Mouse (Mus musculus) layer of hippocampus, adult 9-10 months (tissue): ENCODE measurements at regions not wholly inside any gene's neighbourhood (a gene's known extent, or its start where the extent isn't known, plus 50 kb on each side); places are given as distances from the start of the nearest gene placed in this dataset.
A peak's percentile ranks its signal among the peaks of the same experiment; 100 is the strongest.

ENCODE experiments used
- DNase-seq: peaks from one replicate; pipeline ENCODE4 v3.0.0; 2022; ENCODE audit warnings: low spot score

DNA sequence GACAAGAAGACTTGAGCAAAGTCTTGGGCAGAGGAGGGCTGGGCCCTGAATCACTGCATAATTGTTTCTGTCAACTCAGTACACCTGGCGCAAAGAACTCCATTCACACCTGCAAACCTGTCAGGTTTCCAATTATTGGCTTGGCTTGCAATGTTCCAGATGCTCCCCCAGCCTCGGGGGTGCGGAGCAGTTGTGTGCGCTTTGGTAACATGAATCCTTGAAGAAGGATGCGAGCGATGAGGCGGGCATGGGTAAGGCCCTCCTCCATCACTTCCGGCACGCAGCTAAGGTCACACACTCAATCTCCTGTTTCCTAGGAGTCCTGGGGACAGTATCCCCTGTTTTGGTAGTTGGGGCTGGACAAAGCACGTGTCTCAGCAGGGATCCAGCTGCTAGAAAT, 81.6 kb upstream of the Pcdh8 start:
- DNase-seq, result no peak

DNA sequence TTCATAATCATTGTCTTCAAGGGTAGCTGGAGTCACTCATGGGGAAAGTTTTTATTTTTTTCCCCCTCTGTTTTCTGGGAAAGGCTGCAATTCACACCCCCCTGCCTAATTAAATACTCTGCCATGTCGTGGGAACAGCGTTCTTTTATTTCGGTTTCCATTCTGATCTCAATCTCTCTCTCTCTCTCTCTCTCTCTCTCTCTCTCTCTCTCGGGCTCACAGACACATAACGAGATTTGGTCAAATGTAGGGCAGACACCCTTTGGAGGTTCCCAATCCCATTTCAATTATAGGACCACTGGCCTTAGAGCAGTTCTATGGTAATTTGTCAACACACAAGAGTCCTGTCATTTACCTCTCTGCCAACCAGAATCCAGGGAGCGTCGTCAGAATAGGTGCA, 80.7 kb upstream of the Pcdh8 start:
- no peak for DNase-seq

DNA sequence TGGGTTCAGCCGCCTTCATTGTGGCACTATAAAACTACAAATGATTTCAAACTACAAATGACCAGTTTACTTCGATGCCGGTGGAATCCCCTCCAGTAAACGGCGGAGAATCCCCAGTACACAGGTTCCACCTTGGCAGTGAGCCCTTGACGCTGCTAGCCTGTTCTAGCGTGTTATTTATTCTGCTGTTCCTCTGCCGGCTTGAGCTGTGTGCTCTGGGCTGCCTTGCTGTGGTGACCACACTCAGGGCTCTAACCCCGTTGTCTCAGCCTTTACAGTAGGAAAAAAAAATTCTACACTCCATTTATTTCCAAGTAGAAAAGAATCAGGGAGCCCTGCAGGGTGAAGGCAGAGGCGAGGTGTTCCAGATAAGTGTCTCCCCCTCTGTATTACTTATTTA, 80.1 kb upstream of the Pcdh8 start:
- no peak for DNase-seq

DNA sequence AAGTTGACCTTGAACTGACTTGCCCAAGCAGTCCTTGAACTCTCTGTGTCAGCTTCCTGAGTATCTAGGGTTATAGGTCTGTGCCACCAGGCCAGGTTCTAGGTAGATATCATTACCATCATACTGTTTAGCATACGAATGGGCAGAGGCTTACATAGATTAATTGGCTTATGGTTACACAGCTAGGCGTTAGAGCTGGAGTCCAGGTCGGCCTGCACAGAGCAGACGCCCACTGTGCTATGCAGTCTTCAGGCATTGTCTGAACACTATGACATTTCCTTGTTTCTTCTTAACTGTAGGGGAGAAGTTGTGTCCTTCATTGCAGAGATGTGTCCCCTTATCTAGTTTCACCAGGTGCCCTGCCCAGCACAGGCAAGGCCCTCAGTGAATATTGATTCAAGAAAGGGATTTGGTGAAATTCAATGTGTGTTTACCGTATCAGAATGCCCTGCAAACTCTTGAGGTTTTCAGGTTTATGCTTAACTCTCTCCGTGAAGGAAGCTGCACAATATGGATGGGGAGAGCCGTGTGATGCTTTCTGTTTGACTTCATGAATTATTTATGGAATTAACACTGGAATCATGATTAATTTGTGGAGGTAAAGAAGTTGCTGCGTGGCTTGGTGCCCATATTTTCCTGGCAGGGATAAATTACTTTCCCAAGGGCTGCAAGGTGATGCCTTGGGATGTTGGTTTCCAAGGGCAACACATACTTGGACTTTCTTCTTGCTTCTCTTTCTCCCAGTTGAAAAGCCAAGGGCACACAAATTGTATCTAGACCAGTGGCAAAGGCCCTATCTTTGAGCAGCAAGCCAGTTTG, 78.7 kb upstream of the Pcdh8 start:
- no peak for DNase-seq

DNA sequence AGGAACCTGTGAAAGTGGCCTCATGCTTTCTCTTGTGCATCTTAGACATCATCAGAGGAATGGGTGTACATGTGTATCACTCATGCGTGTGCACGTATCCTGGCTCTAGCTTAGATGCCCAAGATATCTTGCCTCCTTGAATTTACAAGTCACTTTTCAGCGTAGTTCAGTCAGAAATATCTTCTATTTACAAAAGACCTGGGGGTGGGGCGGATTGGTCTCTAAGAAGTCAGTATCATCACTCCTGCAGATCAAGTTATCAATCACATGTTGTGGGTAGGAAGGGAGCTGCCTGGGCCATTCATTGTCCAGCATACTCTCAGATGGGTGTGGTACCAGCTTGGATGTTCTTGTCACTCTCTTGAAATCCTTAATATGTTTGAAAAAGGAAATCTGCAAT, 77.0 kb upstream of the Pcdh8 start:
- no peak for DNase-seq

DNA sequence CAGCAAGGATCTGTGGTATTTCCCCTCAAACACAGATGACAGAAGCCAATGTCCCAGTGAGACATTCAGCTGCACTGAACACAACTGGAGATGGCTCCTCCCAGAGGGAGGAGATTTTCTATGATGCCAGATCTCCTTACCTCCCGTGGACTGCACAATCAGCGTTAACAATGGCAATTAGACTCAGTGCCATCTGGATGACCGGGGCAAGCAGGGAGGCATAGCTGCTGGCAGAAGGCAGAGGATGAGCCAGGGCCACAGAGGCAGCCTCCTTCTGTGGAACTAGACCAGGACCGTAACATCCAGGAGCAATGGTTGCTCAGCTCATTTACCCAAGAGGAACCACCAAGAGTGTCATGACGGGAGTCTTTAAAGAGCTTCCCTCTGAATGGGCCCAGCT, 73.2 kb upstream of the Pcdh8 start:
- no peak for DNase-seq

DNA sequence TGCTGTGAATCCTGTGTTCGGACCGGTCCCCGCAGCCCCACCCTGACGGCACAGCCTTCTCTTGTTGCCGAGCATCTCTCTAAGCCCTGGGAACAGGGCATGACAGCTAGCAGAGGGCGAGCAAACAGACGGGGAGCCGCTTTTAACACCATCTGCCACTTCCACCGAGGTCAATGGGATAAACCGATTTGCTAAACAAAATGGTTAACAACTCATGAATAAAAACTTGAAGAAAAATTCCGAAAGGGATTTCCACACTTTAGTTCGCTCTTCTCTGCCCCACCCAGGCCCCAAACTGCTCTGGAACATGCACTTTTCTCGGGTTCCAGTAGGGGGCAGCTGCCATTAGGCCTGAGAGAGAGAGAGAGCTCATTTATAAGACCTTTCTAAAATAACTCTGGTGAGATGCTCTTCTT, 72.0 kb upstream of the Pcdh8 start:
- DNase-seq, result no peak

DNA sequence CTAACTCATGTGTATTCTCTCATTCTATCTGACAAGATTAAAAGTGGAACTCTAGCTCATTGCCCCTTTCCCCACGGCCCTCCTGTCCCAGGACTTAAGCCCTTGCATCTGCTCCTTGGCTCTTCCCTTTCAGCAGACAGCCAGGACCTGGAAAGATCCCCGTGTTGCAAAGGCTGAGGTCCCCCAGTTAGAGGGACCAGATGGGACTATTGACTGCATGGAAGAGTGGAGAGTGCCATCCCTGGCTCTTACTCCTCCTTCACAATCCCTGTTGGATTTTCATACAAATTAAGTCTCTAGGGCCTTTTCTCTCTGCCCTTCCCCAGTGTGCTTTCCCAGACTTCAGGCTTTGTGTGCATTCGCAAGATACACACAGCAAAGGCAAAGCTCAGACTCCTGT, 71.6 kb upstream of the Pcdh8 start:
- no peak for DNase-seq

DNA sequence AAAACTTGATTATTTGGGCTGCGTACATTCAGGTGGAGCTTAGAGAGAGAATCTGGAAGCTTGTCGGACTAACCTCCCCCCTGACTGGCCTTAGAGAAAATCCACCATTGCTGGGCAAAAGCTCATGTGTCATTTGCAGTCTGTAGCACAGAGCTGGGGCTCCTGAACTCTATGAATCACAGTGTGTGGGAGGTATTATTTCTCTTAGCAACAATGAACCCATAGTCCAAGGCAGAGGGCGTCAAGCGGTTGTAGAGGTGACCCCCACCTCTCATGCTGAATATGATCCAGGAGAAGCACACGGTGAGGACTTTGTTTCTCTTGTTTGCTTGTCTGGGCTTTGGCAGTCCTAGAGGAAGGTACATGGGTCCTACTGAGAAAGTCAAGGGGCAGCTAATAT, 66.0 kb upstream of the Pcdh8 start:
- no peak for DNase-seq

DNA sequence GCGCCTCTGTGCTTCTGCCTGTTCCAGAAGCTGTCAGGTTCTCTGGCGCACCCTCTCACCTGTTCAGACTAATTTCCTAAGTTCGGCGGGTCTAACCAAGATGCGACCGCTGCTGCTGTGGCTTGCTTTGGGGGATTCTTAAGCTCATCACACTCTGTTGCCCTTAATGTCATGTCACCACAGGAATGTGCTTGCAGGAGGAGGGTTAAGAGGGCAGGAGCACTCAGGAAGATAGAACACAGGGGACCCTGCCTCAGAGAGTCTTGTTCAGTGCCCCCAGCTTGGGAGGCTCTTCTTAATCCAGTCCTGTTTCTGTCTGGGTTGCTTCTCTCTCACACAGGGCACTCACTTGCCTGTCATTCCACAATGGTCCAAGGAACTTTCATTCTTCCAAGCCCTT, 65.1 kb upstream of the Pcdh8 start:
- DNase-seq, result no peak

DNA sequence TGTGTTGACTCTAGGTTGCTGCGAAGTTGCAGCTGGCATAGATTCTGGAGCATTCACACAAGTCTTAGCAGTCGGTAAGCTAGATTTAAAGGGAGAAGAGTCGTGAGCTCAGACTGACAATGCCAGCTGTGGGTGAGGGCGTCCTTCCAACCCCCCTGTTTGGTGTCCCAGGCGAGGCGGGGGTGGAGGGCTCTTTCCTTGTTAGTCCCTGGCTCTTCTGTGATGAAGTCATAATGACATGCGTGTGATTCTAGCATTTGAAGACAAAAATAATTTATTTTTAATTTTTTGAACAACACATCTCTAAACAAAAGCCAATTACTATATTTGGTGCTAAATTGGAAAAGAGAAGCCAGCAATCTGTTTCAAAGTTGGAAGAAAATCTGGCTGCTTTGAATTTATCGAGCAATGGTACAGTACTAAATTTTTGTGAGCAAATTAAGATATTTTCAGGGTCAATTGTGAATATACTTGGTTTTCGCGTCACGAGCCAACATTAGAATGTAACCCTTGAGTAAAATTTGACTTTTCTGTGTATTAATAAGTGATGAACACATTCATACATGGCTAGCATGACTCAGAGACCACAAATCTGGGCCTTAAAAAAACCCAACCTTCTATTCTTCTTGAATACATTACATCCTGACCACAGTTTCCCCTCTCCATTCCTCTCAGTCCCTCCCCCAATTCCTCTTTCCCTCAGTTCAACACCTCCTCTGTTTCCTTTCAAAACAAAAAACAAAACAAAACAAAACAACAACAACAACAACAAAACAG, 53.7 kb upstream of the Pcdh8 start:
- DNase-seq, result peak; percentile 64

DNA sequence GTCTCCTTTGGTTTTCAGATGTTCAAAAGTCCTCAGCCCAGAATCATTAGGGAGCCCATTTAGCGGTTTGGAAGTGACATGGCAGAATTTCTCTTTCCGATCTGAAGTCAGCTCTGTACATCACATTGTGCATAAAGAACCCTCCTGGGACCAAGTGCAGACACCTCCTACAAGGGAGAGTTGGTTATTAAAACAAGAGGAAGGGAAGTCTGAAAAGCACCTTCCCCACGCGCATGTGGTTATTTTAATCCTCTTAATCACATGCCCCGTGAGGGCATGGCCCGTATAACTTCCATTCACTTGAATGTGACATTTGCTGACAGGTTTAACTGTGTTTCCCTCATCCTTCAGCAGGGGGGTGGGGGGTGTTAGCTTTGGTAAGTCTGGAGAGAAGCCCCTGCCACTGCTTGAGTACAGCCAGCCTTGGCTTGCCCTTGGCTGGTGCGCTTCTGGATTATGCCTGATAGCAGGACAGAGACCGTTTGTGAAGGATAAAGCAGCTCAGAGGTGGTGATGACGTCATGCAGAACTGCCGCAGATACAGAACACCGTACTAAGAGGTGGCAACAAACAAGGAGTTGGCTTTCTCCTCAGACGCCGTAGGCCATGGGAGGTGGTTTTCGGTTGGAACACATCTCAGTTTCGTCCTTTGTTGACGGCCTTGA, 51.5 kb upstream of the Pcdh8 start:
- no peak for DNase-seq

DNA sequence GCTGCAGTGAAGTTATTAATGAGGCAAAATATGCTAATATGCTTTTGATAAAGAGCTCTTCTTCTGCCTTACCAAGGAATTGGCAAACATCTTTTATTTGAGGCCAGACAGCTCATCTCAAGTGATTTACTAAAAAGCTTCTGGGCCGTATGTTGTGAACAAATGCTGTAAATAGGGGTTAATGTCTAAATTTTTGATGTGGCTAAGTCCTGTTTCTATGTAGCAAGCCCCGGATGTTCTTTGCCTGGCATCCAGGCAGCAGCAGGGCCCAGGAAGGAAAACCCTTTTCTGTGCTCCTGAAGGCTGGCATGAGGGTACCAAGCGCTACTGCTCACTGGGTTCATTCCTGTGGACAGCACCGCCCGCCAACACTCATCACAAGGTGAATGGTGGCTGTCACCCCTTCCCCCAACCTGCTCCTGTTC, 50.9 kb upstream of the Pcdh8 start:
- DNase-seq, result no peak

DNA sequence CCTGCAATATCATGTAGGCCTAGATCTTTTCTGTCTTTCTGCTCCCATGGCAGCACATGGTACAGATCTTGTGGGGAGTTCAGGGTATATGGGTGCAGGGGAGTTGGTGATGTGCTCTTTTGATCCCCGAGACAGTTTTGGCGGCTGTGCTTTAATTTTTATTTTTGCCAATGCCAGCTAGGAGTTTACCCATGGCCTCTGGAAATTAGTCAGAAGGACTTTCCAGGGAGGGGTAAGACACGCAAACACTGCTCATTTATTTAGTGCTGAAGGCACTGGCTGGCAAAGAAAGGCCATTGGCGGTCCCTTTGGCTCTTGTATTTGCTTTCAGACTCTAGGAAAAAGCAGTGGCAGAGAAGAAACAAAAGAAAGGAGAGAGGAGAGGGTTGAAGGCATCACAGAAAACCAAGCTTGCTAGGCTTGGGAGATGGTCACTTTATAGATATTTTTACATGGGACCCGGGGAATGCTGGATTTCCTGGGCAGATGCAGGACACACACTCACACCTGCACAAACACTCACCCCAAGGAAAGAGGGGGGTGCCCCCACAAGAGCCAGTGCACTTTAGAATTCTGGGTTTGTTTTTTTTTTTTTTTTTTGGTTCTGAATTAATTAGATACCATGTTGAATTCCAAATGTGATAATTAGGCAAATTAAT, 50.4 kb upstream of the Pcdh8 start:
- DNase-seq, result no peak
